Mouse (Mus musculus) frontal cortex, postnatal 36 days (tissue): ENCODE measurements at regions not wholly inside any gene's neighbourhood (a gene's known extent, or its start where the extent isn't known, plus 50 kb on each side); places are given as distances from the start of the nearest gene placed in this dataset.

Source experiments
- DNase-seq, 2 experiments: peaks; one replicate each; pipeline ENCODE4 v3.0.0; 2022; ENCODE audit warnings: low spot score in 2 of 2

DNA sequence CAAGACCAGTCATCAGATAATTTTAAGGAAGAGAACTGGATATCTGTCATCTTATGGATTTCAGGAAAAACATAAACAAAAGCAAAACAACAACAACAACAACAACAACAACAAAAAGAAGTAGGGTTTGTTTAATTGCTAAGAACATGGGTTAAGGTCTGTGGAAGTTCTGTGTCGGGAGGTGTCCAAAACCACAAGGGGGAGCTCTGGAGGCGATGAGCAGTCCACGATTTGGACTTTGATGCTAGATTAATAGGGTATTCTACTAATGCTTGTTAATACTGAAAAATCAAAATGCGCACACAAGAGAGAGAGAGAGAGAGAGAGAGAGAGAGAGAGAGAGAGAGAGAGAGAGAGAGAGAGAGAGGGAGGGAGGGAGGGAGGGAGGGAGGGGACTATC lies 692.0 kb upstream of the Car10 start:
- peak; percentile 5 to 12 for DNase-seq

DNA sequence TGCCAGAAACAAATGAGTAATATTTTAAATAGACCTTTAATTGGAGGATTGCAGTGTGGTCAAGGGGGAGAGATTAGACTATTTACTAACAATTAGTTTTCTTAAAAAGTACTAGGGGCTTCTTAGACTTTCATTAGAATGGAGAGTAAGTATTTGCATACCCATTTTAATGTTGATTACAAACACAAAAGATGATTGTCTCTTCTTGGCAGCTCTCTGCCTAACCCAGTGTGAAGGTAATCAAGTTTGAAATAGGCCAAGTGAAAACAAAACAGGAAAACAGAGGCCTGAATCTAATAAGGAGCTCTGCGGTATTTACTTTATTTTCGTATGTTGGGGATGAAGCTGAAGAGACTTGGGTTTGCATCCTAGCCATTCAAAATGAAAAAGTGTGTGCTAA lies 646.5 kb upstream of the Car10 start:
- DNase-seq: no peak

DNA sequence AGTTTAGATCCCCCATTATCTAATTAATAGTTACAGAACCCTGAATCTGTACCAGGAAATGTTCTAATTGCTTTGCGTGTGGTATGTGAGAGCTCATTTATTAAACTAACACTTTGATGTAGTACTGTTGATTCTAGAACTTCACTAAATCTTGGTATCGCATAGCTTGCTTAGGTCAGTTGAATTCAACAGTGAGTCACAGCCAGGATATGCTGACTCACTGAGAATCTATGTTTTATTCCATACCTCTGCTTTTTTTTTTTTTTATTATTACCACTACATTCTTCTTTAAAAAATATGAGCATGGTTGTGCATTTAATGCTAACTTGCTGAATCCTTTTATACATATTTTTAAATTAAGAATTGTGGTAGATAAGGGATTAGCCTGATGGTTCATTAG lies 602.5 kb upstream of the Car10 start:
- DNase-seq: no peak
